Mouse (Mus musculus): ENCODE measurements around the gene Lrmda. TPM values are rescaled to one million over a fixed set of nuclear protein-coding genes. Genes with fewer than 3 reads are reported as not detected.

Gene Lrmda
- total RNA-seq, 4 experiments from 2014 or later: 1.8 to 3.0 (median 2.4) TPM

GRCm38 (mm10) chr14:22043420-22043819 is 23.9 kb downstream of the Lrmda start:
- DNase-seq (ENCODE audit: low spot score): no peak

DNA sequence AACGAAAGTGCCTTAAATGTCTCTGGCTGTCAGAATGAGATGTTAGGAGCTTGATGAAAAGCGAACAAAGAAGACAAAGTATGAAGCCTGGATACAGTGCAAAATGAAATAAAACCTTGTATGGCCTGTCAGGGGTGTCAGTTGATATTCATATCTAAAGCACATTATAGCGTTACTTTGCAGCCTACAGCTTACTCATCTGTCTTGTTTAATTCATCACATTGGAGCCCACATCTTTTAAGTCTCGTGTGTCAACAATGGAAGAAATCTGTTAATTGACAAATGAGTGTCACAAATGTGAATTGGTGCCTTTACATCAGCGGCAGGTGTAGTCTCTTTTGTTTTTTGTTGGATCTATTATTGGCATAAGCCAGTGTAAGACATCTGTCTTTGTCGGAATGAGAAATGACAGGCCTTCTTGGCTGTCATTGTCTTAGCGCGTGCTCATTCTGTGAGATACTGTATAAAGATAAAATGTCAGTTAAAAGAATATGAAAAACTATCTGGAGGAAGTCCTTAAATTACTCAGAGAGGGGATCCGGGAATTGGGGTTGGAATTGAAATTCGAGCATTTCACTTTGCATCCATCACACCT is 26.8 kb downstream of the Lrmda start:
- DNase-seq (ENCODE audit: low spot score): no peak

DNA sequence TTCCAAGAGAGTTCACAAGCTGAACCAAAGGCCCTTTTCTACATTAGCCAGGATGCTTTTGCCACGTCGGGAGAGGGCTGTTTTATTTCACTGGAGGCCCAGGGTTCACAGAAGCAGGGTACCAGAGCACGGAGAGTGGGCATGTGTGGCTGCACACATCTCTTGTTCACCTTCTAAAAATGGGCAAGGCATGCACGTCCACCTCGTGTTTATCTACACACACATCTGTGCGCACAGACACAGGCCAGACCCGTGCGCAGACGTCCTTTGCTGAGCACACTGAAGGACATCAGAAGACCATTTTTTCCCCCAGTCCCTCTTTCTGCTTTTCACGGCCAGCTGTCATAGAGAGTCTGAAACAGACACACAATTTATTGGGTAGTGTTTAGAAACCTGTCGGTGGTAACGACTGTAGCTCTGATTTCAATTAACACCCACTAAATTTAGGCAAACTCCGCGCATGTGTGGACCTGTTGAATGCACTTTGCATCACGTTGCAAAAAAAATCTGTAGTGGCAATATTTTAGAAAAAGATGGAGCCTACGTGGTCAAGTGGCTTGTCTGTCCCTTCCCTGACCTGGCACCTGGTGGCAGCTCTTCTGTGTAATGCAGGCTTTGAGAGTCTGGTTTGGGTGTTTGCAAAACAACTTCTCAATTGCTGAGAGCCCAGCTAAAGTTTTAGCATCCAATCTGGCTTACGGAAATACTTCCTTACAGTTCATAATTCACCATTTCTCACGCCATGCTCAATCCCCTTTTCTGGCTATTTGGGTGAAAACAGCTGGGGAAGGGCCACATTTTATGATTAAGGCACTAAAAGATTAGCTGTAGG is 28.8 kb downstream of the Lrmda start:
- DNase-seq (ENCODE audit: low spot score): no peak

- DNase-seq (ENCODE audit: low spot score): no peak
Measured at GRCm38 (mm10) chr14:22048900-22049199, 29.3 kb downstream of the Lrmda start.

DNA sequence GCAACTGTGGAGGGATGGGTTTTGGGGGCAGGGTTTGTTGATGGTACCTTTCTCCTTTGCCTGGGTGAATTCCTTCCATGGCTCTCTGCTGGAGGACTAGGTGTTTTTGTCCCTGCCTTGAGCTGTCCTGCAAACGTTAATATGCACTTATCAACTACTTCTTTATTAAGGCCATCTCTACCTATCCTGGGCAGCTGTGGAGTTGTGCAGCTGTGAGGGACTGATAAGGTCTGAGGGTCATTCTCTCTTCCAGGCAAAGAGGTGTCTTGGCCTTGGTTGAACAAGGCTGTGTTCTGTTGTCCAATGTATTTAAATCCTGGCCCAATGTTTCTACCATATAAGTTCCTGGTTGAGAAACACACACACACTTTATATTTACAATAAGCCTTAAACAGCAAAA is 29.8 kb downstream of the Lrmda start:
- DNase-seq (ENCODE audit: low spot score): no peak

GRCm38 (mm10) chr14:22051941-22052664 is 32.6 kb downstream of the Lrmda start:
- peak; percentile 59 for DNase-seq (ENCODE audit: low spot score)

- DNase-seq (ENCODE audit: low spot score): peak; percentile 47
Measured at GRCm38 (mm10) chr14:22055630-22056029, 36.1 kb downstream of the Lrmda start.

- no peak for DNase-seq (ENCODE audit: low spot score)
Measured at GRCm38 (mm10) chr14:22056246-22056645, 36.7 kb downstream of the Lrmda start.

- no peak for DNase-seq (ENCODE audit: low spot score)
Measured at GRCm38 (mm10) chr14:22058729-22059128, 39.2 kb downstream of the Lrmda start.

DNA sequence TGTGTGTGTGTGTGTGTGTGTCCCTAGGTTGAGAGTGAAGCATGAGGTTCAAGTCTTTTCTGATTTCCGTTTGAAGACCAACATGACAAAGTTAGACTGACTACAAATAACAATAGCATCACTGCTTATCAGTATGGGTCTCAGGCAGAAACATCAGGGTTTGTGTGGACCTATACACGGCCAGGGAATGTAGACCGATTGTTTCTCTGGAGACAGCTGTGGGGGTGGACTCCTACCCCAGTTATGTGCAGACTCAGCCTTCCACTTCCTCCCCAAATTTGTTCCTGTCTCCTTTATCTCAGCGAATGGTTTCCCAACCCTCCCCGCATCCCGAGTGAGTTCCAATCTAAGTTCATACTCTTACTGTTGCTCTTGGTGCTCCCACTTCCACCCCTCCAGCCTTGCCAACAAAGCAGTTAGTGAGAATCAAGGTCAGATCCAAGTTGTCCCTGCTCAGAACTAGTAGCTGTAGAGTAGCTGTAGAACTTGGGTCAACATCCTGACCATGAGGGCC is 39.9 kb downstream of the Lrmda start:
- no peak for DNase-seq (ENCODE audit: low spot score)

GRCm38 (mm10) chr14:22060787-22061186 is 41.3 kb downstream of the Lrmda start:
- no peak for DNase-seq (ENCODE audit: low spot score)

DNA sequence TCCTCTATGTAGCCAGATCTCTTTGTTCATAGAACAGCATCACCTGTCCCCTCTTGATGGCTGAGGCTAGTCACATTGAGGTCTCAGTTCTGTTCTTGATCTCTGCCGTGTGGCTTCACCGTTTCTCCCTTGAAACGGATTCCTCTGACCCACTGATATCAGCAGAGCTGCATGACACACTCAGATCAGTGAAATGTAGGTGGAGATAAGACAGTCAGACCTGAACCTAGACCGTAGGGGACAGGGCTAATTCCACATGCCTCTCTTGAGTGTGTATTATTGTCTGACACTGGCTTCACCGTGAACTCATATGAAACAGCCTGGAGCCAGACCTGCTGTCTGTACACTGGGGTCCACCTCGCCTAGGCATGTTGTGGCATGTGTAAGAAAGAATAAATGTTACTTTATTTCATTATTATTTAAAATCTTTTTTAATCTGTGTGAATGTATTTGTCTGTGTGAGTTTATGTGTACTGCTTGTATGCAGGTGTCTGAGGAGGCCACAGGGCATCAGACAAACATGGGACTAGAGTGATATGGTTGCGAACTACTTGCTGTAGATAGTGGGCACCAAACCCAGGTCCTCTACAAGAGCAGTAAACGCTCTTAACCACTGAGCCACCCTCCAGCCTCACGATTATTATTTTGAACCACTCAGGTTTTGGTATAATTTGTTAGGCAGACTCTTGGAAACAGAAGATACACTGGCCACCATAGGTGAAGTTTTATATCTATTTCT is 42.8 kb downstream of the Lrmda start:
- DNase-seq (ENCODE audit: low spot score): no peak

DNA sequence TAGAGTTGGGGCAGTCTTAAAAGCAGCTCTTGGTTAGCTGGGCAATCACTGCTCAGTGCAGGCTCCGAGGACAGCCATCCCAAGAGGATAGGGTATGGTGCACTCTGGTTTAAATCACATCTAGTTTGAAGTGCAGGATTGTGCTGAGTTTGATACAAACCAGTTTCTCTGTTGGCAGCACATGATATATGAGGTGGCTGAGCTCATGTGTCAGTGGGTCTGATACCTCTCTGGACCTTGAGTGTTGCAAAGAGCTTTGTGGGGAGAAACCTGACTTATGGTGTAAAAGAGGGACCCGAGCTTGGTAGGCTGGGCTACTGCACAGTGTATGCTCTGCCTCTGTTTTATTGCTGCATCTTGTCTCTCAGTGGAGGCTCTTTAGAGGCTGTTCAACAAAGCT is 49.7 kb downstream of the Lrmda start:
- DNase-seq (ENCODE audit: low spot score): no peak

DNA sequence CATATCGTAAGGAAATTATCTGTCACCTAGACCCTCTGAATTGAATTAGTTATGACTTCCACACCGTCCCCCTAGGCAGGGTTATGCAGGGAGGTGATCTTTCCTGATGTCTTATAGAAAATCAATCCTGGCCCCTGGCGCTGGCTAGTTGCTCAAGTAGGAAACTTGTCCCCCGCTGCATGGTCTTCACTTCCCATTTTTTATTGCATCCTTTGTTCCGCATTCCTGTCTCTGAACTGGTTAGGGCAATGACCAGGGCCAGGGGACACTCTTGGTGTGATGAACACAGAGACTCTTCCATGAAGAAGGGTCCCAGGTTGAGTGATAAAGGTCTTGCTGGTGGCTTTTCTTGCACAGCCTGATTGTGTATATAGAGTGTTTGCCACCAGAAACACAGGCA is 53.9 kb downstream of the Lrmda start:
- no peak for DNase-seq (ENCODE audit: low spot score)

GRCm38 (mm10) chr14:22074229-22074628 is 54.7 kb downstream of the Lrmda start:
- no peak for DNase-seq (ENCODE audit: low spot score)

DNA sequence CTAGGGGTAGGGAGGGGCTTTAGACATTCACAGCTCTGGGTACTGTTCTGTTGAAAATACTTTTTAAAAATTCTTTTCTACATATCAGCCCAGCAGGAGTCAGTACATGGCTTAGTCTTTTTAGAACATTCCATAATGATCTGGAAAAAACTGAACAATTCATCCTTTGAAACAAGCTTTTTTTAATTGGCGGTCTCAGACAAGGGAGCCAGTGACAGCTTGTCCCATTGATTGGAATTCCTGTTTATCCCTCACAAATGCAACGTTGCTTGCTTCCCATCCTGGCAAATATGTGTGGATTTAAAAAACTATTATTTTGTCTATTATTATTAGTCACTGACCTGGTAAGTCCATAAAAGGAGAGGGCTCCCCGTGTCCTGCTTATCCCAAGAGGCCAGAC is 64.4 kb downstream of the Lrmda start:
- no peak for DNase-seq (ENCODE audit: low spot score)

- no peak for DNase-seq (ENCODE audit: low spot score)
Measured at GRCm38 (mm10) chr14:22085411-22085810, 65.9 kb downstream of the Lrmda start.

GRCm38 (mm10) chr14:22088604-22089003 is 69.1 kb downstream of the Lrmda start:
- no peak for DNase-seq (ENCODE audit: low spot score)

GRCm38 (mm10) chr14:22089331-22089730 is 69.8 kb downstream of the Lrmda start:
- no peak for DNase-seq (ENCODE audit: low spot score)

DNA sequence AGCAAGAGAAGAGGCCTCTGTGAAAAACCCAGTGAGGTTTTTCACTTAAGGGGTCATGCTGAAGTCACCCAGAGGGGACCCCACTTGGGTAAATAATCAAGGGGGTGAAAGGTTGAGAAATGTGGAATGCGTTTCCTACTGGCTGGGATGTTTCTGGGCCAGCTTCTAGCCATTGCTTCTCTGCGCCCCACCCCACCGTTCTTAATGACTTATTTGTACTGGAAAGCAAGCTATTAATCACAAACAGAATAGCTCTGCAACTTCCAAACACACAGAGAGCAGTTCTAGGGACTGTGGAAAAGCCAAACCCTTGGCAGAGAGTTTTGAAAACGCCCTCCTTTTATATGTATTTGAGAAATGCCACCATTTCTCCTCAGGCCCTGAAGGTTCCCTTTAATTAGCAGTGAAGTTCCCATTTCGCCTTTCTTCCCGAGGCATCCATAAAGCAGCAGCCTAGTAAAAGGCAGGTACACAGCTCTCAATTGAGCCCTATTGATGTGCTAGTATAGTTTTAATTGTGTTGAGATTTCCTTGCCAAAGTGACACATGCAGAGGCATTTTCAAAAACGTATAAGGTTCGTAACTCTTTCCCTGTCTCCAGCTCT is 70.5 kb downstream of the Lrmda start:
- no peak for DNase-seq (ENCODE audit: low spot score)

DNA sequence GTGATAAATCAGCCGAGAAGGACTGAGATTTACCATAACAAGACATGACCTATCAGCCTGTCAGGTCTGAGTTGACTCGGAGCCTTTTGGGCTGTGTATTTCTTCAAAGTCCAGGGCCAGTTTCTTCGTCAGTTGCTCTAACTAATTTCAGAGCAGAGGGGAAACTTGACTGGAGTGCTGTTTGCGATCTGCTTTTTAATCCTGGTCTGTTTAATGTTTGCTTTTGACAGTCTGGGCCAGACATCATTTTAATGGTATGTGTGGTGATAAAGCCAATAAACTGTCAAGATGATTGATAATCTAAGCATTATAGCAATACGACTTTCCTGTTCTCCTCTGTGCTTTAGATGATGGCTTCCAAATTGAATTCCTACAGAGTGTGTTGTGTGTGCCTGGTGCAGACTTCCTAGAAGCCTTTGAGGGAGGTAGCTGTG is 71.3 kb downstream of the Lrmda start:
- DNase-seq (ENCODE audit: low spot score): no peak

Measured in heart, adult 8-10 months (tissue).